In the genomic region with DNA sequence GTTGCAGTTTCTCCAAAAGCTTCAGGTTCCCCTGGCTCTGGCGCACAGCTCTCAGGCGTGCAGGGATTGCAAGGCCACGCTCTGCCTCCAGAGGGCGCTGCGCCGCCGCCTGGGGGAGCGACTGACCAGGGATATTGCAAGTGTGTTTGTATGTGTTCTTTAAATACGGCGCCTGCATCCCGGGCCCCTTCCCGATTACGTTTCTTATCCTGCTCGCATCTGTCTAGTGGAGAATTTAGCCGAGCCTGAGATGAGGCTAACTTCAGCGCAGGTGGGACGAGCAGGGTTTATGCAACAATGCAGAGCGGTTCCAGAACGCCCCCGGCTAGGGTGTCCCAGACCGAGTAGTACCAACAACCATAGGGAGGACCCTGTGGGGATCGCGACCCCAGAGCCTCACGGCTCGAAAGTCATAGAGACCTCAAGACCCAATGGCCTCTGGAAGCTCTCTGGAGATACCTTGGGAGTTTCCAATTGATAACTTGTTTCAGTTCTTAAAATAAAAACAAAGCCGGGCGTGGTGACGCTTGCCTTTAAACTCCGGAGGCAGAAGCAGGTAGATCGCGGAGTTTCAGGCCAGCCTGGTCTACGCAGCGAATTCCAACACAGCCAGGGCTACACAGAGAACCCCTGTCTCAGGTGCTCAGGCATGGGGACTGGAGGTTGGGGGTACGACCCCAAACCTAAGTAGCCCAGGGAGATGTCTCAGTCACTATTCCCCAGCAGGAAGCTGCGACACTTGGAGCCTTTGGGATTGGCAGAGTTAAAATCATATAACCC, we compare ENCODE assay signal across 8 mouse cellular contexts.
A peak's percentile ranks its signal among the peaks of the same experiment; 100 is the strongest.
DNase-seq lines count a peak whose midpoint lies in the region; ATAC-seq and TF ChIP-seq lines count a peak whose summit lies in the region.

No protein-coding gene starts in this region.

- peak; percentile 72 for DNase-seq in ES-E14 (ENCODE audit: low read depth, low spot score)
- DNase-seq in cerebellum, adult 11 months, result peak; percentile 83
- peak; percentile 86 for DNase-seq in forebrain, embryonic 14.5 days (ENCODE audit: low spot score)
- peak; percentile 91 to 93 for DNase-seq in heart, postnatal 14 days
- DNase-seq in layer of hippocampus, adult 18-20 months (ENCODE audit: low spot score in 2 of 2), result peak; percentile 77 to 85
- DNase-seq in lung, embryonic 14.5 days, result peak; percentile 93
- peak; percentile 42 to 61 for DNase-seq in thymus, adult 18-20 months

- peaks cover 6 to 12% of the 10 kb centered on the region in 2 experiments; a peak in 1 of 4 replicates for H3K4me1 ChIP-seq in ES-E14 (ENCODE audit: control insufficient read depth in 2 of 2, insufficient read depth in 2 of 2, low read length in 2 of 2, poor library complexity in 1 of 2)
- H3K4me1 ChIP-seq in forebrain, embryonic 14.5 days (ENCODE audit: control insufficient read depth, insufficient read depth, low read length), result no peaks in the 10 kb centered on the region
- H3K4me1 ChIP-seq in lung, embryonic 14.5 days (ENCODE audit: insufficient read depth), result no peaks in the 10 kb centered on the region
- peaks cover 10% of the 10 kb centered on the region; the same call in 1 of the 2 replicates for H3K4me1 ChIP-seq in olfactory bulb, adult 2 months (ENCODE audit: control insufficient read depth, insufficient read depth, low read length)

- no peaks in the 10 kb centered on the region for H3K9me3 ChIP-seq in ES-E14 (ENCODE audit: control insufficient read depth, insufficient read depth, low read depth, low read length)
- H3K9me3 ChIP-seq in forebrain, embryonic 14.5 days (replicated peaks; ENCODE audit: control insufficient read depth, low read length), result no peaks in the 10 kb centered on the region
- H3K9me3 ChIP-seq in lung, embryonic 14.5 days (ENCODE audit: low read depth, low read length), result no peaks in the 10 kb centered on the region

- no peak for TF ChIP-seq POLR2A in olfactory bulb, adult 2 months (IDR thresholded peaks at IDR 0.05; ENCODE audit: insufficient read depth, low read depth, low read length)

- H3K9ac ChIP-seq in ES-E14 (ENCODE audit: insufficient read depth, low read depth, low read length, poor library complexity, severe bottlenecking), result peak overlapping the region; percentile 44
- peak overlapping the region; percentile 52 for H3K9ac ChIP-seq in forebrain, embryonic 14.5 days (ENCODE audit: low read length)
- peak overlapping the region; percentile 59 for H3K9ac ChIP-seq in lung, embryonic 14.5 days

- in situ Hi-C loops in ES-E14 (cut with MboI; ENCODE audit: low sequenced_read_pairs in 2 of 2, unreplicated experiment in 2 of 2), result loop anchor here in 1 of 2 experiments (25.0 kb wide), 1 partner anchor 182 kb away; no protein-coding TSS in a partner anchor

- H3K4me2 ChIP-seq in forebrain, embryonic 14.5 days (ENCODE audit: low read length), result peak overlapping the region; percentile 77
- H3K4me2 ChIP-seq in lung, embryonic 14.5 days, result peak overlapping the region; percentile 99

- peak; percentile 92 for ATAC-seq in forebrain, embryonic 14.5 days
- ATAC-seq in lung, embryonic 14.5 days (ENCODE audit: insufficient read depth), result peak; percentile 88

- H3K4me3 ChIP-seq in ES-E14 (ENCODE audit: insufficient read depth in 1 of 2, low read depth in 1 of 2, low read length in 2 of 2, poor library complexity in 1 of 2, severe bottlenecking in 1 of 2), result peak overlapping the region; percentile 70 to 88
- peak overlapping the region; percentile 42 for H3K4me3 ChIP-seq in forebrain, embryonic 14.5 days (ENCODE audit: low read depth, low read length)
- H3K4me3 ChIP-seq in lung, embryonic 14.5 days (ENCODE audit: low read depth, low read length), result peak overlapping the region; percentile 53
- peak overlapping the region; percentile 51 for H3K4me3 ChIP-seq in olfactory bulb, adult 2 months (ENCODE audit: insufficient read depth, low read depth, low read length)

- no peaks in the 10 kb centered on the region for H3K27me3 ChIP-seq in forebrain, embryonic 14.5 days (replicated peaks; ENCODE audit: control insufficient read depth, insufficient read depth, low read length)
- H3K27me3 ChIP-seq in lung, embryonic 14.5 days (ENCODE audit: insufficient read depth, low read length), result no peaks in the 10 kb centered on the region

- peak; percentile 100 for TF ChIP-seq CTCF in lung, embryonic 14.5 days (IDR thresholded peaks at IDR 0.05; ENCODE audit: low read depth)
- TF ChIP-seq CTCF in olfactory bulb, adult 2 months (IDR thresholded peaks at IDR 0.05; ENCODE audit: insufficient read depth, low read depth, low read length), result peak; percentile 99

- under 1% methylated on average over 35 of the region's 35 CpGs for WGBS in forebrain, embryonic 14.5 days
- WGBS in lung, embryonic 14.5 days, result under 1% methylated on average over 35 of the region's 35 CpGs
- under 1% methylated on average over 35 of the region's 35 CpGs for WGBS in olfactory bulb, adult 2 months

- no peaks in the 10 kb centered on the region for H3K36me3 ChIP-seq in ES-E14 (ENCODE audit: control insufficient read depth, insufficient read depth, low read length, poor library complexity, severe bottlenecking)
- no peaks in the 10 kb centered on the region for H3K36me3 ChIP-seq in forebrain, embryonic 14.5 days (ENCODE audit: control insufficient read depth, insufficient read depth, low read length)
- H3K36me3 ChIP-seq in lung, embryonic 14.5 days (ENCODE audit: insufficient read depth), result no peaks in the 10 kb centered on the region

- intact Hi-C loops in heart, postnatal 14 days (cut with DNase I), result loop anchor here (2.0 to 10.0 kb wide), 6 partner anchors 87 to 720 kb away; partner anchors contain the start of gene Sertad2

- H3K27ac ChIP-seq in ES-E14 (ENCODE audit: insufficient read depth, low read depth, low read length, poor library complexity, severe bottlenecking), result no peak overlapping the region
- no peak overlapping the region for H3K27ac ChIP-seq in forebrain, embryonic 14.5 days (ENCODE audit: low read depth, low read length)
- no peak overlapping the region for H3K27ac ChIP-seq in lung, embryonic 14.5 days (ENCODE audit: low read depth)
- no peak overlapping the region for H3K27ac ChIP-seq in olfactory bulb, adult 2 months (ENCODE audit: insufficient read depth, low read depth, low read length)

TF ChIP-seq in ES-E14, 5 proteins besides CTCF, POLR2A, EP300 and RAD21:
- no peak for TF ChIP-seq CHD2 (IDR thresholded peaks at IDR 0.05; ENCODE audit: low read depth, low read length)
- peak; percentile 96 for TF ChIP-seq ZC3H11A (IDR thresholded peaks at IDR 0.05; ENCODE audit: borderline replicate concordance, low read depth, low read length)
- no peak for TF ChIP-seq HCFC1 (IDR thresholded peaks at IDR 0.05; ENCODE audit: borderline replicate concordance, insufficient read depth, low read length)
TF ChIP-seq in ES-E14: peak in this region for 1.
